Mouse (Mus musculus): ENCODE measurements around the gene Clrn3.
"Not testable (repeated sequence)": the region's sequence is repeated elsewhere in the genome, so short reads cannot be mapped to it uniquely, and the experiment has no call there.

Gene Clrn3

DNA sequence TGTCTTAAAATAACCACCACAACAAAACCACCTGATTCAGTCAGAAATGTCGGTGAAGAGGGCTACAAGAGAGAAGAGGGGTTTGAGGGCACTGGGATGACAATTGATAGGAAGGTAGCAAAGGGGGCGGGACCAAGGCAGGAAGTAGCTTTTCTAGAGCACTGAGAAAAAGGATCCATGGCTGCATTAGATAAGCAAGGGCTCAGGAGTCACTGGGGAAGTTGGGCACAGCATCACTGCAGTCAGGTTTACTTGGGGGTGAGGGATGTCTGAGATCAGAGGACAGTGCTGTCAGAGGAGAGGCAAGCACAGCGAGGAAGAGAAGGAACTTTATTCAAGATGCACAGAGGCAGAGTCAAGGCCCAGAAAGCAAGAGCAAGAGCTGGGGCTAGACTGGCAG is 7.5 kb upstream of the Clrn3 start:
- no peak for DNase-seq (ENCODE audit: extremely low spot score)

DNA sequence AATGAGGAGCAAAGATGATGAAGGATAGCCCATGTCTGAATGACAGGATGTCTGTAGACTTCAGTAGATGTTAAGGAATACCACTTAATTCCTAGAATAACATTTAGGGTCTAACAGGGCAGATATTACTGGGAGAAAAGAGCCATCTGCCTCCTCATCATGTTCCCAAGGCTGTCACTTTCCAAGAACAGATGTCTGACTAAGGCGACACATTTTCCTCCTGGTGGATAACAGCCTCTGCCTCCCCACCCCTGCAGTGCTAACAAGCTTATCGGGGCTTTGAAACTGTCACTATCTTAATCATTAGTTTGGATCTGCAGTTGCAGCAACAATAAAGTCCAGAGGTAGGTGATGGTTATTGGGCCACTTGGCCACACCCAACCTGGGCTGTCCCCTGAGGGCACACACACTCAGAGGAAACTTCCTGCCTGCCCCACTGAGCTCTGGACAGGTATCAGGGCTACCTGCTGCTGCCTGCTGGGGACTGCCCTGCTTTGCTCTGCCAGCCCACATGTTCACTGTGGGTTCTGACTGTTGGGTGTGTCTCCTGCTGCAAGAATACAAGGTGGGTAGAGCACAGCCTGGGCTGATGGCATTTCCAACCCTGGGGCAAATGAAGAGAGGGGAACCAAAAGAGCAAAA is 6.2 kb upstream of the Clrn3 start:
- DNase-seq (ENCODE audit: extremely low spot score): no peak

DNA sequence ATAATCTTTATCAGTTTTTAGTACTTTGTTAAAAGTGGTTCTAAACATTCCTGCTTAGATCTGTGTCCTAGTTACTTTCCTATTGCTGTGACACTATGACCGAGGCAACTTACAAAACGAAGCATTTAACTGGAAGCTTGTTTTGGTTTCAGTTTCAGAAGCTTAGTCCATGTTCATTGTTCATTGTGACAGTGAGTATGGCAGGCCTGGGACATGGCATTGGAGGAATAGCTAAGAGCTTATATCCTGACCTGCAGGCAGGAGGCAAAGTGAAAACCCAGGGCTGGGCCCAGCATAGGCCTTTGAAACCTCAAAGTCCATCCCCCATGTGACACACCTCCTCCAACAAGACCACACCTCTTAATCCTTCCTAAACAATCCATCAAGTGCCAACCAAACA is 614 bp upstream of the Clrn3 start:
- DNase-seq (ENCODE audit: extremely low spot score): no peak

DNA sequence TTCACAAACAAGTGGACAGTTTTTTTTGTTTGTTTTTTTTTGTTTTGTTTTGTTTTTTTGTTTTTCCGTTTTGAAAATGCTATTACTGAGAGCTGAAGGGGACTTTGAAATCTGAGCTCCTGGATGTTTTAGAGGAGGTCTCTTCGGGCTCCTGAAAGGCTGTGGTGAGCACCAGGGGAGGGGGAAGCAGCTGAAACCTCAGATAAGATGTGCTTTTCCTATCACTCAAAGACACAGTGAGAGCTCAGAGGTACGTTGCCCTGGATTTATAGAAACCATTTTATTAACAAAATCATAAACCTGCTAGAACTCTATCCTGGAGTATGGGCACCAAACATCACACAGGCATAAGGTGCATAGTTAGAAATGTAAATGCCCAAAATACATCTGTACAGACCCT is 1.3 kb downstream of the Clrn3 start:
- no peak for DNase-seq (ENCODE audit: extremely low spot score)

DNA sequence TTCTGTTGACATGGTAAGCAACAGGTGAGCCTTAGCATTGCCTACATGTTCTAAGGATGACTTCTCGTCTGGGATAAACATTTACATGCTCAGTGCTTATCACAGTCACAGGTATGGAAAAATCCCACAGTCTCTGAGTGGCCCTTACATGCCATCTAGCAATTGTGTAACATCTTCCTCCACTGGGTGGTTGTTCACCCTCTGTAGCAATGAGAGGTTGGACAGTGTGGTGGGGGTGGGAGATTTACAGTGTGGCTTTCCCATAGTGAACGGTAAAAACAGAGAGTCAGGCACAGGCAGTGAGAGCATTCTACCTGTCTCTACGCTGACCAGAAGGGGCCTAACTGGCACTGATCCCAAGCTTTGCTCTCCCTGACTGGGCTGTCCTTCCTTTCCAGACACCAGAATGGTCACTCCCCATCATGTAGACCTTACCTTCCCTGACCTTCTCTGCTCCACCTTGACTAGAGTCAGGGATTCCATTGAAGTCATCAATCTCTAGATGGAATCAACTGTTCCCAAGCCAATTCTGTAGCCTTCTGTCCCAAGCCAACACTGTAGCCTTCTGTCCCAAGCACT is 1.8 kb downstream of the Clrn3 start:
- DNase-seq (ENCODE audit: extremely low spot score): no peak

DNA sequence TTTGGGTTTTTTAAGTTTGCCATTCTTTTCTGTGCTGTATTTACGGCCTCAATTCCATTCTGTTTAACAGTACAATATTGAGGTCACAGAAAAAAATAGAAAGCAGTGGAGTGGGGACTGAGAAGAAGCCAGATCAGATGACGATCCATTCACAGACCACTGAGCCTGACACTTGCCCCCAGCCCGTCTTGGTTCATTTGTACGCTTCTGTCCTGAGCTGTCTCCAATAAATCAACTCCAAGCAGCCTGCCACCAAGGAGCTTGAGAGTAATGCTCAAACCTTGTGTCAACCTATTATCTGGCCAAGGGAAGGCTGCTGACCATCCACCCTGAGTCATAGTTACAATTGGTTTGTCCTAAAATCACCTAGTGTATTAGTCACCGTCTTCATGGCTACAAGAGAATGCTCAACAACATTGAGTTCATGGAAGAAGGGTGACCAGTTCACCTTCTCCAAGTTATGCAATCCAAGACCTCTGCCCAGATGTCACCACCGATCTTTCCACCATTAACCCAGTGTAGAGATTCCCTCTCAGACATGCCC is 4.0 kb downstream of the Clrn3 start:
- DNase-seq (ENCODE audit: extremely low spot score): no peak

DNA sequence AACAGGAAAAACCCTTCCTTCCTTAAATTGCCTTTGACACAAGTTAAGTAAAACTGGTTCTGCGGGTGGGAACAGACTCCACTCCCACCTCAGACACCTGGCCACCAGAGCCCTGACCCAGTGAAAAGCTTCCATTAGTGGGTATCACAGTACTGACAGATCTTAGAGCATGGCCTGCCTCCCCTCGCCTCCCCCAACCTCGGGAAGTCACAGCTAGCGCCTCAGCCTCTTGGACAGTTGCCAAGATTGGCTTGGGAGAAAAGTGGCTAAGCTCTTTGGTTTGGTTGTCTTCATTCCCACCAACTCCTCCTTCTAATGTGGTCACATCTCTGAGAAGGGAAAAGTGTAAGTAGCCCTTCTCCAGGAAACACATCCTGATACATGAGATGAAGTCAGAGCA is 4.5 kb downstream of the Clrn3 start:
- DNase-seq (ENCODE audit: extremely low spot score): no peak

DNA sequence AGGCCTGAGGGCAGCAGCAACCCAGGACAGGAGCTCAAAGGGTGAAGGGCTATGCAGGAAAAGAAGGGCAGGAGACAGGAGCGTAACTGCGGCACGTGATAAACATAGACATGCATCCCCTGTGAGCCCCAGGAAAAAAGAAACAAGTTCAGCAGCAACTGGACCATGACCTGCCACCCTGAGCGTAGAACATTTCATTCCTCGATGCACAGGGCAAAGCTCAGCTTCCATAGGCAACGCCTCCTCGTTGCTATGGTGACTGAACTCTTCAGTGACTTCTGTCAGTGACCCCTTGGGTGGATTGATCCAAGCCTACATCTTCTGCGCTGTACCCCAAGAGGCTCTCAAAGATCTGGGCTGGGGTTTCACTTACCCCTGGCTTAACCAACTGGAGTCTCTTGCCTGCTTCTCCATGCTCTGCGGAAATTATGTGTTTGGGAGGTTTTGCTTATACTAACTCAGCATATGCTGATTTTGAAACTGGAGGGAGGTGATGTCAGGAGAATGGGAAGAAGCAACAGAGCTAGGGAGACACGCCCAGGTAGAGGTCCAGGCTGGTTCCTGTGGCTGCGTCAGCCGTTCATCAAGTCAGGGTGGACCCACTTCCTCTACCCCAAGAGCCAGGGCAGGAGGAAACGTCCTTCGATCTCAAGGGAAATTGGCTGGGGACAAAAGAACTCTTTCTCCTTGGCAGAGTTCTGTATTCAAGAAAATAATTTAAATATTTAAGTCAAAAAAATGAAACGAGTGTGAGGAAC is 6.5 kb downstream of the Clrn3 start:
- no peak for DNase-seq (ENCODE audit: extremely low spot score)

DNA sequence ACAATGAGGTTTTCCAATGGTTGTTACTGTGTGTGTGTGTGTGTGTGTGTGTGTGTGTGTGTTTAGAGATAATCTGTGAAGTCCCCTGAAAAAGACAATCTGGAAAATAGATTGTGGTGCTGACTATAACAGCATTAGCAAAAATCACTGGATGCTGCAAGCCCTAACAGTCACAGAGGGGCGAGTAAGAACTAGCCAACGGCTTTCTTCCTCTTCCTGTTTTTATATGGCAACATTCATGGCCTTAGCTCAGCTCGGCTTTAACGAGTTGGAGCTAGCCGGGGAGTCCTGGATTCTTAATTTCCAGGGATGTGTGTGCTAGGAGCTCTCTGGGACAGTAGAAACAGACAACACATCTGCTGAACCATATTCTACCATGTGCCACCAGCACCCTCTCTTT is 8.2 kb downstream of the Clrn3 start:
- DNase-seq (ENCODE audit: extremely low spot score): no peak

DNA sequence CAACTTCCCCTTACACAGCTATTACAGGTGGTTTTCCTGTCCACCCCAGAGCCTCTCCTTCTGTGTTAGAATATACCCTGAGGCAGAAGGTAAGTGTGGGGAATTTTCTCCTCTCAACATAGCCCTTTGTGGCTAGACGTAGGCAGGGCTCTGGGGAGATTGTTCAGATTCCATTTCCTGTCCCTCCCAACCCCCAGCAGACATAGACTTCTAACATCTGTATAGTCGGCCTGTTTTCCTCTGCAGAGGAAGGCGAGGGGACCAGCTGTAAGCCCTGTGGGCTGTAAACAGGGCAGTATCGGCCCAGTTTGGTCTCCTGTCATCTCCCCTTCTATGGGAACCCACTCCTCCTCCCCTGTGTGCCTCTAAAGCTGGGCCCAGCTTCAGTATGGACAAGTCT is 11.3 kb downstream of the Clrn3 start:
- no peak for DNase-seq (ENCODE audit: extremely low spot score)

DNA sequence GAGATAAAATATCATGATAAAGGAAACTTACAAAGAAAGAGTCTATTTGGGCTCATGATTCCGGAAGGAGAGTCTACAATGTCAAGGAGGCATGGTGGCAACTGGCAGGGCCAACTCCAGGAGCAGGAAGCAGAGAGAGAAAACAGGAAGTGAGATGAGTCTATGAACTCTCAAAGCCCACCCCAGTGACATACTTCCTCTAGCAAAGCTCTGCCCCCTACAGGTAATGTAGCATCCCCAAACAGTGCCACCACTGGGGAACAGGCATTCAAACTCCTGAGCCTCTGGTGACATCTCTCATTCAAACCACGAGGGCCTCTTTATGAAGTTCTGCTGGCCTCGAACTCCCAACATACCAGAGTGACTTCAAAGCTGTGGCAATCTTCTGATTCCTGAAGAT is 16.7 kb downstream of the Clrn3 start:
- DNase-seq (ENCODE audit: extremely low spot score): no peak

DNA sequence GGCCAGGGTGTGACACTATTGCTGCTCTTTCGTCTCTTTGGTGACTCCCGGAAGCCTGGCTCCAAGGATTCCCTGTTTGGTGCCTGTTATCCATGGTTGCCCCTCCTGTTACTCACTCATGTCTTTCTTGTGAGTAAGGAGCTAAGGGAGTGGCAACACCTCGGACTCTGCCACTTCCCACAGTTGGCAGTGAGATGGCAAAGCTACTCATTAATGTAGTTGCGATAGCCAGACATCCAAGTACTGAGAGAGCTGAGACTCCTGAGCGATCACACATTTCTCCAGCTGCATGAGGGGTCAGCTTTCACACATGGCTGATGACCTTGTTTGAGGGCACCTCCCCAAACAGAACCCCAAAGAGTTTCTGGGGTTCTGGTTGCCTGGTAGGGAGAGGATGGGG is 18.0 kb downstream of the Clrn3 start:
- DNase-seq (ENCODE audit: extremely low spot score): no peak

DNA sequence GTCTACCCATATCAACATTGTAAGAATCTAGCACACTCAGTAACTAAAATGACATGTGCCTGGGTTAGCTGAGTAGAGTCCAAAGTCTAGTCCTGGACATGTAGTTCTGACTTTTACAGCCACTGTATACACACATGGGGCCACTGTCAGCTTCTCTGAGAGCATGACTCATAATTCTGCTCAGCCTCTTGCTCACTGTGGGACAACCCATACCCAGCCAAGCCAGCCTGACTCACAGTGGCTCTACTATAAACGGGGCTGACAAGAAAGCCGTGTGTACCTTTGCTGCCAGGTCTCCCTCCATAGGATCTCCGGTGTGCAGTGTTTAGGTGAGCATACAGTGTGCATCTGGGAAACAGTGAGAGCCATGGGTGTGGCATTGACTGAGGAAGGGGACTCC is 19.2 kb downstream of the Clrn3 start:
- no peak for DNase-seq (ENCODE audit: extremely low spot score)

DNA sequence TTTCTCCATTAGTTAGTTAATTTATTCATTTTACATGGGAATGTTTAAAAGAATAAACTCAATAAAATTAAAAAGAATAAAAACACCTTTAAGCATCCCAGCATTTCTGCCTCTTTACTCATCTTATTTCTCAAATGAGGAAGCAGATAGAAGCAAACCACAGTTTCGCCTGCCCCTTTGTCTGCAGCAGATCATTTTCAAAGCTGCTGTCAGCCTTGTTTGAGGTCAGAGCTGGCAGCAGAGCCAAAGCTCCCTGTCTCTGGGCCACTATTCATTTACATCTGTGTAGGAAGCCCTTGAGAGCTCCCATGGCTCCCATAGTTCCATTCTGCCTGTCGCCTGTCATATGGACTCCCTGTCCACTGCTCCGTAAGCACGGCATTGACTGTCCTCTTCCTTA is 19.9 kb downstream of the Clrn3 start:
- DNase-seq (ENCODE audit: extremely low spot score): no peak

DNA sequence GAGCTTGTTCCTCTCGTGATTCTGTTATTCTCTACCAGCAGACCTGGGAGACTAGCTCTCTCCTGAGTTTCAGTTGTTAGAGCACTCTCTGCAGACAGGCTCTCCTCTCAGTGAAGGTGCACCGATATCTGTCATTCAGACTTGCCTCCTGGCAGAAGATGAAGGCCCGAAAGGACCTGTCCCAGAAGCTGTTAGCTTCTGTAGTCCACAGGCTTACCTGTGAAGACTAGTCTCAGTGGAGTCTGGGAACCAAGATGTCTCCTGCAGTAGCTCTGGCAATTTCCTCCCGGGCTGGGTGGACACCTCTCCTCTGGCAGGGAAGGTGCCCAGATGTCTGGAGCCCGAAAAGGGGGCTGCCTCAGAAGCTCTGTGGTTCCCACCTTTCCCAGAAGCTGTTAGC is 21.9 kb downstream of the Clrn3 start:
- not testable (repeated sequence) for DNase-seq (ENCODE audit: extremely low spot score)

DNA sequence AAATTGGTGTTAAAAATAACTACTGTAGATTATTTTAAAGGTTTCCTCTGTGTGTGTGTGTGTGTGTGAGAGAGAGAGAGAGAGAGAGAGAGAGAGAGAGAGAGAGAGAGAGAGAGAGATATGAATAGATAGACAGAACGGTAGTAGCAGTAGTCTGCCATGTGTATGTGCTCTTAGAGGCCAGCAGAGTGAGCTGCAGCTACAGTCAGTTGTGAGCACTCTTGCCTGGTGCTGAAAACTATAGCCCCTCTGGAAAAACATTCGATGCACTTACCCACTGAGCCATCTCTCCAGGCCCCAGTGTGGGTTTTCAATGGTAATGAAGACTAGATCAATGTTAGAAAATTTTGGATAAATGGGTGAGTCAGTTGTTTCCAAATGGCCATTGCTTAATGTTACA is 29.1 kb downstream of the Clrn3 start:
- no peak for DNase-seq (ENCODE audit: extremely low spot score)

DNA sequence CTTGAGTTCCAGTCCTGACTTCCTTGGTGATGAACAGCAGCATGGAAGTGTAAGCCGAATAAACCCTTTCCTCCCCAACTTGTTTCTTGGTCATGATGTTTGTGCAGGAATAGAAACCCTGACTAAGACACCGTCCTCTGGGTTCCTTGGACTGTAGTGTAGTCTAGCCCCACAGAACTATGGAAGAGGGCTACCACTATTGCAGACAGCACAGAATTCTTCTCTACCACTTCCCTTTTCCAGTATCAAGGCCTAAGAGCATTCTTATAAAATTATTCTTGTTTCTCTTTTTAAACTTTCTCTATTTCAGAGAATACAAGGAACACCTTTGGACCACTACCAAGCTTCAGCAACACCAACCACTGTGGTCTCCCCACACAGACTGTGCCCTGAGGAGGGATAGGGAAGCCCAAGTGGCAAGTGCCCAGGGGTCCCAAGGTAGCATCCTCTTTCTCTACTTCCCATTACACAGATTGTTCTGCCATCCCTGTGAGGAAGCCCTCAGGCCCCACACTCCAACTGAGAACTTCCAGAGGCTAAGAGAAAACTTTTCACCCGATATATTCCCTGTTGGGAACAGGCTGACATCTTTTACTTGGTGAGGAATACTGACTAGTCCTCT is 29.8 kb downstream of the Clrn3 start:
- DNase-seq (ENCODE audit: extremely low spot score): no peak

DNA sequence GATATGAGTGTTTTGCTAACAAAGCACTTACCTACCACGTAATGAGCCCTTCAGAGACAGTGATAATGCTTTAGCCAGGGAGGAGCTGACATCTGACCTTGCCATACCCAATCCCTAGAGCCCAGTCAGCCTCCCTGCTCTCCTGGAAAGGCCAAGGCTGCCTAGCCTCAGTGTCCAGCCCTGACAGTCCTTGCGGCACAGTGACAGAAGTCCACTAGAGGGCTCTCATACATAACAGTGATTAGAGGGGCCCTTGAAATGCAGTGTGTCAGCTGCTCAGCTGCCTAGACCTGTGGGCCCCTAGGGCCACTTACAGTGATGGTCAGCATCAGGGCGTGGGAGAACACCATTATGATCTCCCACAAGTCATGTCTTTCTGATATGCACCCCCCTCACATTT is 33.2 kb downstream of the Clrn3 start:
- DNase-seq (ENCODE audit: extremely low spot score): no peak

DNA sequence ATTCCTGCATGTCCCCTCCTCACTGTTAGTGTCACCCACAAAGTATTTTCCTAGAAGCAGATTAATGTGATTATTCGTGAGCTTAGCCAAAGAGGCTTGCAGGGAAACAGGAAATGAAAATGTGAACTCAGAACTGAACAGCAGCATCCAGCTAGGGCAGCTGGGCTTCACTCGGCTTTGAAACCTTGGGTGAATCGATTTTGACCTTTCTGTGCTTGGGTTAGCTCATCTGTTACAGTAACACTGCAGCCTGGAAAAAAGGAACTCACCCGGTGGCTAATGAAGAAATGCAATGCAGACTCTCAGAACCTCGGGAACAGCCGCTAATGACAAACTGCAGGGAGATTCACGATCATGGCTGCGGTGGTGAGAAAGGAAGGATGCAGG is 38.0 kb downstream of the Clrn3 start:
- DNase-seq (ENCODE audit: extremely low spot score): no peak

DNA sequence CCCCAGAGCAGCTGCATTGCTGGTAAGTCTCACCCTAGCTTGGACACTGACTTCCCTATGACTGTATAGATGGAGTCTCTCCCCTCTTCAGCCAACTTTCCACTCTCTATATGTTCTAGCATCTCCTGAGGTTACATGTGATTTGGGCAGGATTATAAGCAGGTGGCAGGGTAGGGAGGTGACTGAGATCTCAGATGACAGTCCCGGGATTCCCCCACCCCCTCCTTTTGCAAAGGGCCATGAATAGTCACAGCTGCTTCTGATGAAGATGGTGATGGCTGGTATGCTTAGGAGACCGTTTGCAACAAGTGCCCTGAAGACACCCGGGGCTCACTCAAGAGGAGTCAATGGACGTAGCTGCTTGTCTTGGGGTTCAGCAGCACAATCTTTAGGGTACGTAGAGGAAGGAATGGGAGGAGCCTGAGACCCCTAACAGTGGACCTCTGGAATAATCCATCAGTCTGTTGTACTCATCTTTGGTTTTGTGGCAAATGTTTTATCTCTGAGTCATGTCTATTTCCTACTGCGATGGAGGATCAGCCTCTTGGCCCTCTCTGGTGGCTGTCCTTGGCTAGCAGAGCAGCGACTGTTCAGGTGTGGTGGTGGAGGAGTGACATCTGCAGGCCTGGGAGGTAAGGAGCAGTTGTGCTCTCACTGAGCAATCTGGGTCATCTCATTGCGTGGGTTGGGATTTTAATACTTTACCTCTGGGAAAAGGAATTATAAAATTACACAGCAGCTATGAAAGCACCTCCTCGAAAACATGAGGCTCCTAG is 38.5 kb downstream of the Clrn3 start:
- DNase-seq (ENCODE audit: extremely low spot score): no peak

DNA sequence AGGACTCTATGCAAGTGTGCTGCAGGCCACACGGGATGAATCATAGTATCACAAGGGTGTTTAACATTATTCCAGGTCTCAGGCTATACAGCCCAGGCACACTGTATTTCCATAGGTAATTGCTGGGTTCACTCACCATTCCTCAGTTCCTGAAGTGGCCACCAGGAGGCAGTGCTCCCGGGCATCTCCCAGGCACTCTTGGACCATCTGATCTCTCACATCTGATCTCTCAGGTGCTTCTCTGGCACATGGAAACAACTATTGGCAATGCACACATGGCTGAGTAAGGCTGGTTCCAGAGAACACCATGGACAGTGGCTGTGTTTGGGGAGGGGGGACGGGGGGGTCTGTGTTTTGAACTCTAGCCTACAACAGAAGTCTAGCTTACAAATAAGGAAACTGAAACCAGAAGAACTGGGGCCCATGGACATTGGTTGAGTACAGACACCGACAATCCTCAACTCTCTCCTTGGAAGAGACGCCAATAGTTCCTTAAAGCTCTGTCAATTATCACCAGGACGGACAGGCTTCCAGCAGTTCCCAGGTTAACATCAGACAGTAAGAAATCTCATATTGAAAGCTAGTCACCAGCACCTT is 40.1 kb downstream of the Clrn3 start:
- no peak for DNase-seq (ENCODE audit: extremely low spot score)

DNA sequence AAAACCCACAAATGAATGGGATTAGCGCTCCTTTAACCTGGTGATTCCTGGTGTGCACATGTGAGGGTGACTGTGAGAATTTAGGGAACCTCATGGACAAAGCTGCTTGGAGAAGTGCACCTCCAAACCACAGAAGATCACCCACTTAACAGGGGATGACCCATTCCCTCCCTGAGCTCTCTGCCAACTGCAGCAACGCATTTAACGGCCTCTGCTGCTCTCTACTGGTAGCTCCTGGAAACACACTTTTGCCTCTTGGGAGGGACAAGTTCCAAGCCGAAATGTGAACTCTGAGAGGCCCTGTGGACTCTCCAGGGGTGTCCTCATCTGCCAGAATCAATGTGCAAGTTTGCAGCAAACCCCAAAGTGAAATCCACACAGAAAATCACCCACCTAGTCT is 41.0 kb downstream of the Clrn3 start:
- peak; percentile 79 for DNase-seq (ENCODE audit: extremely low spot score)

Data from embryo, embryonic 9.5 days (tissue).